Mouse (Mus musculus) heart, adult 18-20 months (tissue): ENCODE results near the gene Tbc1d2b. TPM values are rescaled to one million over a fixed set of nuclear protein-coding genes. Genes with fewer than 3 reads are reported as not detected.
A peak's percentile ranks its signal among the peaks of the same experiment; 100 is the strongest.

Source experiments
- DNase-seq, 2 experiments: peaks; one replicate each; pipeline ENCODE4 v3.0.0; 2021 to 2022; ENCODE audit warnings: mixed read lengths in 1 of 2
- long read RNA-seq, 2 experiments: library from polyadenylated mRNA; stranded (forward); transcript quantifications; one replicate each; pipeline ENCODE4 v2.0.0; 2021
- total RNA-seq, 2 experiments: library from RNA; stranded (reverse); gene quantifications; 2 replicates each; pipeline ENCODE4 v1.2.3; 2021

Tbc1d2b gene
- 10 to 100 TPM in 1 of 2 experiments, 1 to 10 TPM in 1; 8.3 to 10.1 TPM for total RNA-seq
- long read RNA-seq, experiment 1, full-length matches to known transcripts = 3 of 11 reads
- long read RNA-seq, experiment 1, partial matches to known transcripts = 4 of 11 reads
- long read RNA-seq, experiment 1, other reads (novel, unspliced or antisense) = 4 of 11 reads
- long read RNA-seq, experiment 2, full-length matches to known transcripts = 2 of 3 reads
- long read RNA-seq, experiment 2, partial matches to known transcripts = 0 of 3 reads
- long read RNA-seq, experiment 2, other reads (novel, unspliced or antisense) = 1 of 3 reads

- DNase-seq = peak; percentile 81 to 82
Measured at GRCm38 (mm10) chr9:90270193-90270943, at the start of gene Tbc1d2b. Gene Tbc1d2b, minus strand, starts transcription at chr9:90270804.

GRCm38 (mm10) chr9:90316300-90316699 lies 45.7 kb upstream of the Tbc1d2b start:
- DNase-seq = no peak

GRCm38 (mm10) chr9:90315662-90316061 lies 45.1 kb upstream of the Tbc1d2b start:
- no peak for DNase-seq

GRCm38 (mm10) chr9:90304254-90304653 lies 33.6 kb upstream of the Tbc1d2b start:
- DNase-seq = no peak

GRCm38 (mm10) chr9:90303101-90303835 lies 32.7 kb upstream of the Tbc1d2b start:
- peak in 1 of 2 experiments; percentile 2 for DNase-seq

GRCm38 (mm10) chr9:90302670-90303069 lies 32.1 kb upstream of the Tbc1d2b start:
- no peak for DNase-seq

GRCm38 (mm10) chr9:90301081-90301688 lies 30.6 kb upstream of the Tbc1d2b start:
- DNase-seq = no peak

- DNase-seq = no peak
Measured at GRCm38 (mm10) chr9:90297637-90298036, 27.0 kb upstream of the Tbc1d2b start.

GRCm38 (mm10) chr9:90293641-90294398 lies 23.2 kb upstream of the Tbc1d2b start:
- DNase-seq = no peak

- no peak for DNase-seq
Measured at GRCm38 (mm10) chr9:90278397-90278796, 7.8 kb upstream of the Tbc1d2b start.

- DNase-seq = no peak
Measured at GRCm38 (mm10) chr9:90277884-90278283, 7.3 kb upstream of the Tbc1d2b start.

GRCm38 (mm10) chr9:90276779-90277178 lies 6.2 kb upstream of the Tbc1d2b start:
- DNase-seq = no peak

- no peak for DNase-seq
Measured at GRCm38 (mm10) chr9:90275906-90276305, 5.3 kb upstream of the Tbc1d2b start.

- no peak for DNase-seq
Measured at GRCm38 (mm10) chr9:90275500-90275899, 4.9 kb upstream of the Tbc1d2b start.

- peak in 1 of 2 experiments; percentile 43 for DNase-seq
Measured at GRCm38 (mm10) chr9:90274516-90274915, 3.9 kb upstream of the Tbc1d2b start.

GRCm38 (mm10) chr9:90272346-90272745 lies 1.7 kb upstream of the Tbc1d2b start:
- peak in 1 of 2 experiments; percentile 1 for DNase-seq

GRCm38 (mm10) chr9:90271541-90272090 lies 1.0 kb upstream of the Tbc1d2b start:
- peak in 1 of 2 experiments; percentile 12 for DNase-seq

- DNase-seq = no peak
Measured at GRCm38 (mm10) chr9:90270944-90271295, 316 bp upstream of the Tbc1d2b start.

- peak; percentile 78 to 87 for DNase-seq
Measured at GRCm38 (mm10) chr9:90269011-90269681, 1.5 kb downstream of the Tbc1d2b start.

GRCm38 (mm10) chr9:90266926-90267325 lies 3.7 kb downstream of the Tbc1d2b start:
- DNase-seq = peak in 1 of 2 experiments; percentile 5

- DNase-seq = peak in 1 of 2 experiments; percentile 3
Measured at GRCm38 (mm10) chr9:90266059-90266458, 4.5 kb downstream of the Tbc1d2b start.
